Mouse (Mus musculus) Patski (cell line): ENCODE data around the gene Olfr1463. TPM values are rescaled to one million over a fixed set of nuclear protein-coding genes. Genes with fewer than 3 reads are reported as not detected.

Experiments
- ATAC-seq: fragments of 100-300 bp; one replicate; pipeline ENCODE4 v1.8.0; 2021
- CTCF ChIA-PET: fragments of 350-600 bp; sonication (Branson Sonifier 250); formaldehyde crosslinking; loops from one replicate; lab custom pipeline; 2022; ENCODE audit warnings: inconsistent platforms; lab: Charles Lee
- POLR2A ChIA-PET: fragments of 350-600 bp; sonication (Branson Sonifier 250); formaldehyde crosslinking; loops from one replicate; lab custom pipeline; 2022; ENCODE audit warnings: antibody characterized with exemption, inconsistent platforms; lab: Charles Lee
- DNase-seq: peaks from one replicate; pipeline ENCODE4 v3.0.0-alpha.2; 2011; ENCODE audit warnings: low read depth, low spot score
- H3K27me3 ChIP-seq: fragments of 371-371 bp; one replicate; pipeline ENCODE4 v1.5.1; 2021
- CTCF ChIP-seq: fragments of 100-300 bp; IDR thresholded peaks from one replicate; pipeline ENCODE4 v1.5.1; 2021
- in situ Hi-C: fragments of 300-500 bp; cut with MboI; formaldehyde crosslinking; loops from 3 replicates; pipeline ENCODE4 v1.11.1; 2018; ENCODE audit warnings: low pct_unique_long_range_greater_than_20kb, mixed read lengths
- polyA plus RNA-seq: library from polyadenylated mRNA; unstranded; gene quantifications from one replicate; pipeline ENCODE4 v1.2.3, GENCODE M21; 2021

The Olfr1463 gene
- not detected for polyA plus RNA-seq

DNA sequence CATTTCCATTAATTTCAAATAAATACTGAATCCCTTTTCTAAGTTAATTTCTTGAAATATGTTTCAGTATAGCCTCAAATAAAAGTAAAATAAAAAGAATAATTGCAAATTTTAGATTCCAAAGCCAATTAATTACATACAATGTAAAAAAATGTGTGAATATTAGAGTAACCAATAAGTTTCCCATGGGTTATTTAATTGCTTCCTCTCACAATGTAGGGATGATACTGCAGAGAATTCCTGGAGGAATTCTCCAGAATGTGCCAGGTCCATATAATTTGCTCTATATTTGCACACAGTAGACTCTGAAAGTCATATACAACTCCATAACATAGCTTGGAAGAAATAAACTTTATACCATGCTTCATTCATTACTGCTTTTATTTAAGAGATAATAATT is at the start of gene Olfr1463:
TSS of gene Olfr1463 (plus strand) at position 301 of the 400 bp plus-strand sequence.
- no peak for DNase-seq
- H3K27me3 ChIP-seq: no peaks in the 10 kb centered on the region
- in situ Hi-C loops: no loop called here
- no peak for ATAC-seq
- POLR2A ChIA-PET: no interaction called here
- TF ChIP-seq CTCF: no peak
- CTCF ChIA-PET: no interaction called here

GRCm38 (mm10) chr19:13185434-13185833 is 45.7 kb upstream of the Olfr1463 start, which contains the start of gene Olfr1462:
Gene Olfr1462 (plus strand): TSS chr19:13185734.
- CTCF ChIA-PET: interaction anchor here (1.5 kb wide), 1 partner anchor 31 kb away, joined by 3 read pairs; no protein-coding TSS in a partner anchor
- in situ Hi-C loops: no loop called here
- no peaks in the 10 kb centered on the region for H3K27me3 ChIP-seq
- POLR2A ChIA-PET: no interaction called here
- no peak for DNase-seq
- TF ChIP-seq CTCF: no peak
- ATAC-seq: no peak

- in situ Hi-C loops: no loop called here
- ATAC-seq: no peak
- no peak for DNase-seq
- ChIA-PET CTCF (no interaction called here), POLR2A (no interaction called here)
- no peaks in the 10 kb centered on the region for H3K27me3 ChIP-seq
- TF ChIP-seq CTCF: no peak
Observed at GRCm38 (mm10) chr19:13221666-13222065, 9.5 kb upstream of the Olfr1463 start.

Other genes starting within 250 kb of the Olfr1463 start
- not detected for gene Olfr1451, start 236.3 kb upstream of the Olfr1463 start, polyA plus RNA-seq
- not detected for gene Olfr1453, start 203.0 kb upstream of the Olfr1463 start, polyA plus RNA-seq
- gene Olfr1454, start 170.7 kb upstream of the Olfr1463 start, polyA plus RNA-seq: not detected
- gene Olfr1457, start 133.4 kb upstream of the Olfr1463 start, polyA plus RNA-seq: not detected
- not detected for gene Olfr1458, start 124.6 kb upstream of the Olfr1463 start, polyA plus RNA-seq
- gene Olfr1459, start 81.8 kb upstream of the Olfr1463 start, polyA plus RNA-seq: 0.03 TPM
- gene Olfr1461, start 68.3 kb upstream of the Olfr1463 start, polyA plus RNA-seq: not detected
- not detected for gene Olfr1462, start 45.6 kb upstream of the Olfr1463 start, polyA plus RNA-seq
- gene Olfr1465, start 84.2 kb downstream of the Olfr1463 start, polyA plus RNA-seq: not detected
- gene Olfr1466, start 107.5 kb downstream of the Olfr1463 start, polyA plus RNA-seq: not detected
- gene Olfr1467, start 130.9 kb downstream of the Olfr1463 start, polyA plus RNA-seq: not detected
- gene Olfr1469, start 176.5 kb downstream of the Olfr1463 start, polyA plus RNA-seq: not detected
- gene Olfr1471, start 212.1 kb downstream of the Olfr1463 start, polyA plus RNA-seq: not detected
- gene Olfr1472, start 224.8 kb downstream of the Olfr1463 start, polyA plus RNA-seq: not detected
- not detected for gene Olfr1474, start 238.2 kb downstream of the Olfr1463 start, polyA plus RNA-seq
- not detected for gene Olfr1475, start 248.9 kb downstream of the Olfr1463 start, polyA plus RNA-seq